Mouse (Mus musculus) left cerebral cortex, postnatal 4 days (tissue): Measurements from ENCODE around the gene Anapc13. TPM values are rescaled to one million over a fixed set of nuclear protein-coding genes. Genes with fewer than 3 reads are reported as not detected.

ENCODE experiments used
- DNase-seq: peaks from one replicate; pipeline ENCODE4 v3.0.0-alpha.2; 2022
- intact Hi-C: fragments of 180-260 bp; cut with DNase I; formaldehyde crosslinking; loops from one replicate; pipeline ENCODE4 v1.15.1; 2025
- total RNA-seq, 2 experiments: library from RNA; stranded (reverse); gene quantifications; 2 replicates each; pipeline ENCODE4 v1.2.3; 2021

Gene Anapc13
- total RNA-seq, 2 experiments from 2014 or later = 80.9 to 91.4 TPM

DNA sequence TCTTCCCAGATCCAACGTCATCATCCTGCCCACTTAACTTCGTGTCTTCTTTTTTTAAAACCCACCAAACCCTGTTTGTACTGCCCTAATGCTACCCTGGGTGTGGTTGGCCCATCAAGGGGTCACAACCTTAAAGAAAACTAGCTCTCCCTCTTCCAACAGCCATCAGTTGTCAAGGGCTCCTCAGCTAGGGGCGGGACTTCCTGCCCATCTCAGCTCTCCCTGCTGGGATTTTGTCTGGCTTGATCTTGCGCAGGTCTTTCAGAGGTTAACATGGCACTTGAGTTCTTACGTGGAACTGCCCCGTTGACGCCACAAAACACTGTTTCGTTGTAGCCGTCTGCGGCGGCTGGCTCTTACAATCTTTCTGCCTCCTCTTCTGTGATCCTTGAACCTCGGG, 42.8 kb downstream of the Anapc13 start:
- intact Hi-C loops = no loop called here
- no peak for DNase-seq

DNA sequence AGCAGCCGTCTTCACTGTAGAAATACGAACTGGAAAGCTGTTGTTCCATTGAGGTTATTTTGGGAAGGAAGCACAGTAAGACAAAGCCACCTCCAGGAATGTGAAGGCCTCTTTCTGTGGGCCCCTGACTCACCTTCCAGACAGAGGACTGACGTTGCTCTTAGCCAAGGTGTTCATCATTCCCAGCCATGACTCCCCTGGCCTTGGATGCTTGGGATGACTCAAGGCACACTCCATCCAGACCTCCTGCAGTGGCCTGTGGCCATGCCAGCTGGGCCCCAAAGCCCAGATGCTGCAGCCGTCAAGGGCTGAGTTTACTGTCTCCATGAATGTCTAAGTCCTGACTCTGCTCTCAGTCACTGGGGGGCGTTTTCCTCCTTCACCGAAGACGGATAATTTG, 47.3 kb downstream of the Anapc13 start:
- no peak for DNase-seq
- intact Hi-C loops = no loop called here

DNA sequence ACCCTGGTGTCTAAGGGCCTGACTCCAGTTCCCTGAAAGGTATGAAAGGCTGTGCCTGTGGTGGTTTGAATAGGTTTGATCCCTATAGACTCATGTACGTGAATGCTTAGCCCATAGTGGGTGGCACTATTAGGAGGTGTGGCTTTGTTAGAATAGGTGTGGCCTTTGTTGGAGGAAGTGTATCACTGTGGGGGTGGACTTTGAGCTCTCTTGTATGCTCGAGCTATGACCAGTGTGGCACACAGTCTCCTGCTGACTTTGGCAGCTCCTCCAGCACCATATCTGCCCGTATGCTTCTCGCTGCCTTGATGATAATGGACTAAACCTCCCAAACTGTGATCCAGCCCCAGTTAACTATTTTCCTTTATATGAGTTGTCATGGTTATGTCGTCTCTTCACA, 49.8 kb downstream of the Anapc13 start:
- no peak for DNase-seq
- intact Hi-C loops = no loop called here

DNA sequence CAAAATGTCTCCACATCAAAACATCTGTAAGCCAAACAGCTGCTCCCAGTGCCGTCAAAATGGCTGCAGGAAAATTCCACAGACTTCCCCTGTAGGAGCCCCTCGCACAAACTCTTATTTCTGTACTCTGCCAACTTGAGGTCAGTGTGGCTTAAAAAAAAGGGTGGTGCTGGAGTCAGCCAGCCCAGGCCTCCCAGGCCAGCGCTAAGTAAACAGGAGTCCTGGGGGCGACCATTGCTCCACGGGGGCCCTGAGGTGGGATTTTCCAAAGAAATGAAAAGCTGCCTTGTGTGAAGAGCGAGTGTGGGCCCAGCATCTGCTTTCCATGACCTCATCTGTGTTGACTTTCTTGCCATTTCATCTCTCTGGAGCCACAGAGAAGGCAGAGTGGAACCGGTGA, 55.4 kb downstream of the Anapc13 start:
- no peak for DNase-seq
- intact Hi-C loops = no loop called here

Other genes with a start within 250 kb of the Anapc13 start
- 1 to 10 TPM; 1.7 to 2.2 TPM for gene Ky, start 120.5 kb upstream of the Anapc13 start, total RNA-seq
- 10 to 100 TPM; 29.3 to 30.2 TPM for gene Cep63, start 238 bp downstream of the Anapc13 start, total RNA-seq
- 10 to 100 TPM; 42.3 to 45.5 TPM for gene Amotl2, start 90.4 kb downstream of the Anapc13 start, total RNA-seq
- 10 to 100 TPM; 50.7 to 54.5 TPM for gene Ryk, start 208.6 kb downstream of the Anapc13 start, total RNA-seq